Mouse (Mus musculus) brown adipose tissue, adult 24 weeks (tissue): ENCODE results near the gene Slc9a9. TPM values are rescaled to one million over a fixed set of nuclear protein-coding genes. Genes with fewer than 3 reads are reported as not detected.

ENCODE experiments used
- H3K27ac ChIP-seq: fragments of 200-500 bp; replicated peaks from 2 replicates; pipeline ENCODE4 v1.5.1; 2012; ENCODE audit warnings: low read depth, mild to moderate bottlenecking, low read length
- H3K4me1 ChIP-seq: fragments of 200-500 bp; 2 replicates; pipeline ENCODE4 v1.6.1; 2012; ENCODE audit warnings: low read length, mixed read lengths; ENCODE audit not compliant: control insufficient read depth, insufficient read depth, insufficient read length
- H3K4me3 ChIP-seq: fragments of 200-500 bp; 2 replicates; pipeline ENCODE4 v1.5.1; 2012; ENCODE audit warnings: low read depth, mild to moderate bottlenecking, low read length, moderate library complexity; ENCODE audit not compliant: insufficient read depth
- polyA plus RNA-seq: library from polyadenylated mRNA; stranded (reverse); fragments of >200 nt; gene quantifications from 2 replicates; pipeline ENCODE4 v1.2.4, GENCODE M21; 2012; ENCODE audit not compliant: missing spikeins, insufficient read depth, insufficient read length

Gene Slc9a9
- polyA plus RNA-seq, 1 experiment = 2.0 TPM

GRCm38 (mm10) chr9:95256680-95257316 is 587.1 kb downstream of the Slc9a9 start:
- no peaks in the 10 kb centered on the region for H3K4me1 ChIP-seq
- H3K4me3 ChIP-seq = no peak overlapping the region
- H3K27ac ChIP-seq = no peak overlapping the region

GRCm38 (mm10) chr9:95262851-95263250 is 593.1 kb downstream of the Slc9a9 start:
- H3K27ac ChIP-seq = no peak overlapping the region

GRCm38 (mm10) chr9:95263867-95264509 is 594.3 kb downstream of the Slc9a9 start:
- no peaks in the 10 kb centered on the region for H3K4me1 ChIP-seq
- H3K27ac ChIP-seq = no peak overlapping the region
- no peak overlapping the region for H3K4me3 ChIP-seq

More at GRCm38 (mm10) chr9:95262851-95263250, 593.1 kb downstream of the Slc9a9 start:
- Histone ChIP-seq H3K4me3 (no peak overlapping the region), H3K4me1 (no peaks in the 10 kb centered on the region)

GRCm38 (mm10) chr9:95266179-95266578 is 596.5 kb downstream of the Slc9a9 start:
- H3K27ac ChIP-seq = no peak overlapping the region
- no peak overlapping the region for H3K4me3 ChIP-seq
- no peaks in the 10 kb centered on the region for H3K4me1 ChIP-seq

GRCm38 (mm10) chr9:95266924-95267323 is 597.2 kb downstream of the Slc9a9 start:
- H3K4me3 ChIP-seq = no peak overlapping the region
- no peaks in the 10 kb centered on the region for H3K4me1 ChIP-seq
- no peak overlapping the region for H3K27ac ChIP-seq

- Histone ChIP-seq H3K4me3 (no peak overlapping the region), H3K27ac (no peak overlapping the region), H3K4me1 (no peaks in the 10 kb centered on the region)
Measured at GRCm38 (mm10) chr9:95279590-95280344, 610.1 kb downstream of the Slc9a9 start.

Other genes starting within 250 kb of the Slc9a9 start
- gene 1190002N15Rik, start 131.8 kb upstream of the Slc9a9 start, polyA plus RNA-seq = 8.4 and 13.1 TPM in 2 replicates